Mouse (Mus musculus): Measurements from ENCODE around the gene Pom121l2. TPM values are rescaled to one million over a fixed set of nuclear protein-coding genes. Genes with fewer than 3 reads are reported as not detected.

Gene Pom121l2
- polyA plus RNA-seq, 1 experiment, result 0.23 TPM

- TF ChIP-seq CTCF (IDR thresholded peaks at IDR 0.05; ENCODE audit: borderline replicate concordance, insufficient read depth, low read length) (no peak), POLR2A (IDR thresholded peaks at IDR 0.05; ENCODE audit: low read depth, low read length) (no peak)
- Histone ChIP-seq H3K4me1 (ENCODE audit: control insufficient read depth, insufficient read depth, low read length) (no peaks in the 10 kb centered on the region), H3K27ac (ENCODE audit: insufficient read depth, low read length) (no peak overlapping the region), H3K4me3 (ENCODE audit: insufficient read depth, low read length) (no peak overlapping the region)
These were observed 37.4 kb upstream of the Pom121l2 start for GRCm38 (mm10) chr13:21943644-21944043.

GRCm38 (mm10) chr13:21944592-21944925, 36.4 kb upstream of the Pom121l2 start:
- H3K27ac ChIP-seq (ENCODE audit: insufficient read depth, low read length), result no peak overlapping the region

DNA sequence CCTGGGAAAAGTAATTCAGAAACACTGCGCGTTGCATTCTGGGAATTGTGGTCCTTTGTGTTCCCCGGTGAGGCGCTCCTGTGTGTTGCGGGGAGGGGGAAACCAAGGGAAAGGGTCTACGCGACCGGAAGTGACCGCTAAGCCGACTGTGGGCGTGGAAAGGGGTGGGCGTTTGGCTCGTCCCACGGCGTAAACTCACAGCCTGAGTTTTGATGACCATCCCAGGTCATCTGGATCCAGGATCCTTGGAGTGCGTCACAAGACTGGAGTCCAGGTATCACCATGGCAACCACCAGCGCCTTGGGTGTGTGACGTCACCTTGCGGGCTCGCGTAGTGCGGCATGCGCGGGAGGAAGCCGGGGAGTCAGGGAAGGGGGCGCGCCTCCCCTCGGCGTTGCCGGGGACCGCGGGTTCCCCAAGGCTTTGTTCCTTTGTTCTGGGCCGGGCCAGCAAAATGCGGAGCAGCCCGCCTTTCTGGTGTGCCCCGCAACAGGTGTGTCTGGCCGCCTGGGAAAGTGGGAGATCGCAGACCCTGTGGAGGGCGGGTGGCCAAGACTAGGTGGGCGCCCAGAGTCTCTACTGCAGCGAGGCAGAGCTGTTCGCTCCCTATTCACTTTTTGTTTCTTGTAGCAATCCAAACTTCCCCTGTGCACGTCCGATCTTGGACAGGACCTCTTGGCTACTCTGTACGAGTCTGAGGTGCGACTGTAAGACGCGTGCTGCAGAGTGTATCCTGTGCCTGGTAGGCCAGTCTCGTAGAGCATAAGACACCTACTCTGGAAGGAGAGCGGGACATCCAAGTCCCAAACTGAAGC, 35.9 kb upstream of the Pom121l2 start, which contains the start of gene Zfp184:
Gene Zfp184 (plus strand): TSS at position 169 of the 815 bp plus-strand sequence.
- peak; percentile 74 for TF ChIP-seq POLR2A (IDR thresholded peaks at IDR 0.05; ENCODE audit: low read depth, low read length)
- no peak for TF ChIP-seq CTCF (IDR thresholded peaks at IDR 0.05; ENCODE audit: borderline replicate concordance, insufficient read depth, low read length)
- Histone ChIP-seq H3K4me1 (ENCODE audit: control insufficient read depth, insufficient read depth, low read length) (no peaks in the 10 kb centered on the region), H3K4me3 (ENCODE audit: insufficient read depth, low read length) (peak within 1 kb of the TSS; percentile 50), H3K27ac (ENCODE audit: insufficient read depth, low read length) (no peak within 1 kb of the TSS)

More at GRCm38 (mm10) chr13:21944592-21944925, 36.4 kb upstream of the Pom121l2 start:
- no peak for TF ChIP-seq CTCF (IDR thresholded peaks at IDR 0.05; ENCODE audit: borderline replicate concordance, insufficient read depth, low read length)
- TF ChIP-seq POLR2A (IDR thresholded peaks at IDR 0.05; ENCODE audit: low read depth, low read length), result no peak; the same call in 1 of the 2 replicates
- H3K4me3 ChIP-seq (ENCODE audit: insufficient read depth, low read length), result peak overlapping the region; percentile 50
- no peaks in the 10 kb centered on the region for H3K4me1 ChIP-seq (ENCODE audit: control insufficient read depth, insufficient read depth, low read length)

GRCm38 (mm10) chr13:21969269-21969668, 11.7 kb upstream of the Pom121l2 start:
- TF ChIP-seq CTCF (IDR thresholded peaks at IDR 0.05; ENCODE audit: borderline replicate concordance, insufficient read depth, low read length) (no peak), POLR2A (IDR thresholded peaks at IDR 0.05; ENCODE audit: low read depth, low read length) (no peak)
- Histone ChIP-seq H3K4me3 (ENCODE audit: insufficient read depth, low read length) (no peak overlapping the region), H3K4me1 (ENCODE audit: control insufficient read depth, insufficient read depth, low read length) (no peaks in the 10 kb centered on the region), H3K27ac (ENCODE audit: insufficient read depth, low read length) (no peak overlapping the region)

DNA sequence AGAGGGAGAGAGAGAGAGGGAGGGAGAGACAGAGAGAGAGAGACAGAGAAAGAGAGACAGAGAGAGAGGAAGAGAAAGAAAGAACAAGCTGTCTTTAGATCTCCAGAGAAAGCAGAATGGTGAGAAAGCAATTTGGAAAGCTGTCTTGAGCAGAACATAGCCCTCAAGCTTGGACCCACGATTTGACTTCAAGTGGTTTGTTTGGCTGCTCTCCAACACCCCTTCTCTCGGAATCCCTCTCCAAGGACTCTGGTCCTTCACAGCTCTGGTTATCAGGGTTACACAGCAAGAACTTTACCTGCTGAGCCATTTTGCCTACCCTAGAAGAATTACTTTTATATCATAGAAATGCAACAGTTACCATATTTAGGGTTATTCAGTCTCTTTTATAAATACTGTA, 11.2 kb upstream of the Pom121l2 start:
- TF ChIP-seq CTCF (IDR thresholded peaks at IDR 0.05; ENCODE audit: borderline replicate concordance, insufficient read depth, low read length) (no peak), POLR2A (IDR thresholded peaks at IDR 0.05; ENCODE audit: low read depth, low read length) (no peak)
- Histone ChIP-seq H3K4me1 (ENCODE audit: control insufficient read depth, insufficient read depth, low read length) (no peaks in the 10 kb centered on the region), H3K4me3 (ENCODE audit: insufficient read depth, low read length) (no peak overlapping the region), H3K27ac (ENCODE audit: insufficient read depth, low read length) (no peak overlapping the region)

DNA sequence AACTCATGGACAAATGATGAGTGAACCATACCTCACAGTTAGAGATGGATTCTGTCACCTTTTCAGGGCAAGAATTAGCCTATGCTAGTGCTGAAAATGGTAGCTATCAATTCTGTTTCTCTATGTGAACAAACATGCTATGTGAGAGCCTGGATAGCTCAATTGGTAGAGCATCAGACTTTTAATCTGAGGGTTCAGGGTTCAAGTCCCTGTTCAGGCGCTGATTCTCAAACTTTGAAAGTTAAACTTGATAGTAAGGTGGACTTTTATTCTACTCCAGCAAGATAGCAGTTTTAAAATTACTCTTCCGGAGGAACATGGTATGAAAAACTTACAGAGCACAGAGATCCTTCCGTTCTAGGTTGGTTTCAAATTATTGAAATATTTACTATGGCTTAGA, 9.4 kb upstream of the Pom121l2 start:
- H3K4me3 ChIP-seq (ENCODE audit: insufficient read depth, low read length), result no peak overlapping the region
- no peaks in the 10 kb centered on the region for H3K4me1 ChIP-seq (ENCODE audit: control insufficient read depth, insufficient read depth, low read length)
- no peak for TF ChIP-seq POLR2A (IDR thresholded peaks at IDR 0.05; ENCODE audit: low read depth, low read length)
- TF ChIP-seq CTCF (IDR thresholded peaks at IDR 0.05; ENCODE audit: borderline replicate concordance, insufficient read depth, low read length), result no peak
- no peak overlapping the region for H3K27ac ChIP-seq (ENCODE audit: insufficient read depth, low read length)

GRCm38 (mm10) chr13:21974221-21974725, 6.7 kb upstream of the Pom121l2 start:
- Histone ChIP-seq H3K4me1 (ENCODE audit: control insufficient read depth, insufficient read depth, low read length) (no peaks in the 10 kb centered on the region), H3K4me3 (ENCODE audit: insufficient read depth, low read length) (peak overlapping the region; percentile 87), H3K27ac (ENCODE audit: insufficient read depth, low read length) (peak overlapping the region; percentile 67)
- TF ChIP-seq CTCF (IDR thresholded peaks at IDR 0.05; ENCODE audit: borderline replicate concordance, insufficient read depth, low read length) (peak; percentile 23; the same call in 1 of the 2 replicates), POLR2A (IDR thresholded peaks at IDR 0.05; ENCODE audit: low read depth, low read length) (peak; percentile 13; the same call in 1 of the 2 replicates)

GRCm38 (mm10) chr13:21974726-21975473, 6.1 kb upstream of the Pom121l2 start:
- Histone ChIP-seq H3K4me3 (ENCODE audit: insufficient read depth, low read length) (peak overlapping the region; percentile 87), H3K4me1 (ENCODE audit: control insufficient read depth, insufficient read depth, low read length) (no peaks in the 10 kb centered on the region), H3K27ac (ENCODE audit: insufficient read depth, low read length) (peak overlapping the region; percentile 67)
- no peak for TF ChIP-seq POLR2A (IDR thresholded peaks at IDR 0.05; ENCODE audit: low read depth, low read length)
- no peak for TF ChIP-seq CTCF (IDR thresholded peaks at IDR 0.05; ENCODE audit: borderline replicate concordance, insufficient read depth, low read length)

- H3K4me3 ChIP-seq (ENCODE audit: insufficient read depth, low read length), result peak overlapping the region; percentile 10
- TF ChIP-seq POLR2A (IDR thresholded peaks at IDR 0.05; ENCODE audit: low read depth, low read length), result no peak
- TF ChIP-seq CTCF (IDR thresholded peaks at IDR 0.05; ENCODE audit: borderline replicate concordance, insufficient read depth, low read length), result no peak
- H3K4me1 ChIP-seq (ENCODE audit: control insufficient read depth, insufficient read depth, low read length), result no peaks in the 10 kb centered on the region
- no peak overlapping the region for H3K27ac ChIP-seq (ENCODE audit: insufficient read depth, low read length)
These were observed 804 bp downstream of the Pom121l2 start for GRCm38 (mm10) chr13:21981803-21982193.
